Mouse (Mus musculus) neural tube, embryonic 13.5 days (tissue): ENCODE measurements around the gene Ncor1. TPM values are rescaled to one million over a fixed set of nuclear protein-coding genes. Genes with fewer than 3 reads are reported as not detected.
"Not testable (repeated sequence)": the region's sequence is repeated elsewhere in the genome, so short reads cannot be mapped to it uniquely, and the experiment has no call there.

Experiments used
- ATAC-seq: fragments of 200-750 bp; cut with Nextera tagmentation; 2 replicates; pipeline ENCODE4 v1.8.0; 2017; ENCODE audit warnings: low read depth, mild to moderate bottlenecking, moderate TSS enrichment, moderate library complexity
- H3K27ac ChIP-seq: fragments of 300-500 bp; sonication (generic); replicated peaks from 2 replicates; pipeline ENCODE4 v1.5.1; 2015; ENCODE audit warnings: moderate library complexity, mild to moderate bottlenecking, inconsistent platforms
- H3K27me3 ChIP-seq: fragments of 300-500 bp; sonication (generic); 2 replicates; pipeline ENCODE4 v1.6.1; 2015; ENCODE audit warnings: mild to moderate bottlenecking, inconsistent platforms
- H3K36me3 ChIP-seq: fragments of 300-500 bp; sonication (generic); 2 replicates; pipeline ENCODE4 v1.6.1; 2015; ENCODE audit warnings: mild to moderate bottlenecking, inconsistent platforms
- H3K4me1 ChIP-seq: fragments of 300-500 bp; sonication (generic); replicated peaks from 2 replicates; pipeline ENCODE4 v1.6.1; 2015; ENCODE audit warnings: inconsistent platforms
- H3K4me2 ChIP-seq: fragments of 300-500 bp; sonication (generic); 2 replicates; pipeline ENCODE4 v1.6.1; 2015; ENCODE audit warnings: inconsistent platforms, mild to moderate bottlenecking, moderate library complexity
- H3K4me3 ChIP-seq: fragments of 300-500 bp; sonication (generic); 2 replicates; pipeline ENCODE4 v1.5.1; 2015; ENCODE audit warnings: mild to moderate bottlenecking, inconsistent platforms
- H3K9ac ChIP-seq: fragments of 300-500 bp; sonication (generic); 2 replicates; pipeline ENCODE4 v1.6.1; 2015; ENCODE audit warnings: moderate library complexity, mild to moderate bottlenecking, inconsistent platforms
- H3K9me3 ChIP-seq: fragments of 300-500 bp; sonication (generic); 2 replicates; pipeline ENCODE4 v1.6.1; 2016; ENCODE audit warnings: inconsistent platforms
- WGBS: fragments of 180-500 bp; shearing (Covaris S2); methylation state at CpG from one replicate; pipeline ENCODE4 v1.1.7; 2015; 5-methylcytosine and 5-hydroxymethylcytosine counted together
- polyA plus RNA-seq: library from polyadenylated mRNA; unstranded; fragments of >200 nt; fragmentation: Nextera tagmentation; extraction: Ambion mirVana; gene quantifications from 2 replicates; pipeline ENCODE4 v1.2.1, GENCODE M21; 2015

Gene Ncor1
- polyA plus RNA-seq, 1 experiment from 2014 or later = 185 TPM

DNA sequence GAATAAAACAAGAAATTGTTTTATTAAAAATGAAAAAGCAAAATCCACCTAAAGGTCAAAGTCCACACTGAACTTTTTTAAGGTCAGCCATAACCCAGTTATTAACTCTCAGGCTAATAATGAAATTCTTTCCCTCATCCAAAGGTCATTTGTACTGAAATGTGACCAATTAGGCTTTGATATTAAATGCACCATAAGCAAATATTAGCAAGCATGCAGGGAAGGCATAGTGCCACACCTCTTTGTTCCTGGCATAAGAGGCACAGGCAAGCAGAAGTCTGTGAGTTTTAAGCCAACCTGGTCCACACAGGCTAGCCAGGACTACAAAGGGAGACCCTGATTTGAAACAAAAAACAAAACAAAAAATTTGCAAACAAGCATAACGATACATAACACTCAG is 48.7 kb downstream of the Ncor1 start:
- 89% methylated on average over 1 of the region's 1 CpGs for WGBS

DNA sequence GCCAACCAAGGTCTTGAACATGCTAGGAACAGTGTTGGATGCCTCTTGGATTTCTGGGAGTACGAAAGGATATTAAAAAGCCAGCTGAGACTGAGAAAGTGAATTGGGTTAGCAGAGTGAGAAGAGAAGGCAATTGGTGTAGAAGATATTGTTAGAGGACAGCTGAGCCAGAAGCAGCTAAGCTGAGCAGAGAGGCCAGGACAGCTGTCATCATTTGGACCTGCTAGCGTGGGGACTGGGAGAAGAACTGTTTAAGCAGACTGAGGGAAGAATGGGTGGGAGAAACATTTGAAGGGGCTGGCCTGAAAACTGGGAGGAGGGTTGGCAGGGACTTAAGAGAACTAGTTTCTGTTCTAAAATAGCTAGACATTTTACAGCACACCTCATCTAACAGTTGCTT is 49.5 kb downstream of the Ncor1 start:
- Histone ChIP-seq H3K9me3 (no peaks in the 10 kb centered on the region), H3K27ac (no peak overlapping the region), H3K4me2 (no peak overlapping the region), H3K9ac (no peak overlapping the region), H3K36me3 (peaks cover 32% of the 10 kb centered on the region), H3K4me3 (no peak overlapping the region), H3K27me3 (no peaks in the 10 kb centered on the region), H3K4me1 (no peaks in the 10 kb centered on the region)
- WGBS = 94% methylated on average over 2 of the region's 2 CpGs
- ATAC-seq = no peak

More for the DNA sequence above, 48.7 kb downstream of the Ncor1 start:
- Histone ChIP-seq H3K4me2 (no peak overlapping the region), H3K27me3 (no peaks in the 10 kb centered on the region), H3K9me3 (no peaks in the 10 kb centered on the region), H3K36me3 (peaks cover 37% of the 10 kb centered on the region), H3K4me1 (no peaks in the 10 kb centered on the region), H3K9ac (no peak overlapping the region), H3K27ac (no peak overlapping the region), H3K4me3 (no peak overlapping the region)
- no peak for ATAC-seq

DNA sequence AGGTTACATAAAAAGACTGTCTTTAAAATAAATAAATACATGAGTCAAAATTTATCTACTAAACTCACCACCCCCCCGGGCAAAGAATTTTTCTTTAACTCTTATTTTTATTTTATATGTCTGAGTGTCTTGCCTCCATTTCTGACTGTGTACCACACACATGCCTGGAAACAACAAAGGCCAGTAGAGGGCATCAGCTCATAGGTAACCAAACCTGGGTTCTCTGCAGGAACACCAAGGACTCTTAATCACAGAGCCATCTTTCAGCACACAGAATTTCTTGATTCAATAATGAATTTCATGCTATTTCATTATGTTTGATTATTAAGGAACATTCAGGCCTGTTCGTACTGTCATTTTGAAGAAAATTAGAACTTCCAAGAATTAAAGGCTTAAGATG is 61.9 kb downstream of the Ncor1 start:
- 89% methylated on average over 2 of the region's 2 CpGs for WGBS
- no peak overlapping the region for H3K4me2 ChIP-seq
- no peak overlapping the region for H3K4me3 ChIP-seq
- H3K36me3 ChIP-seq = peaks cover 33% of the 10 kb centered on the region
- no peaks in the 10 kb centered on the region for H3K9me3 ChIP-seq
- no peak overlapping the region for H3K9ac ChIP-seq
- ATAC-seq = no peak
- H3K27me3 ChIP-seq = no peaks in the 10 kb centered on the region
- H3K27ac ChIP-seq = no peak overlapping the region
- no peaks in the 10 kb centered on the region for H3K4me1 ChIP-seq

DNA sequence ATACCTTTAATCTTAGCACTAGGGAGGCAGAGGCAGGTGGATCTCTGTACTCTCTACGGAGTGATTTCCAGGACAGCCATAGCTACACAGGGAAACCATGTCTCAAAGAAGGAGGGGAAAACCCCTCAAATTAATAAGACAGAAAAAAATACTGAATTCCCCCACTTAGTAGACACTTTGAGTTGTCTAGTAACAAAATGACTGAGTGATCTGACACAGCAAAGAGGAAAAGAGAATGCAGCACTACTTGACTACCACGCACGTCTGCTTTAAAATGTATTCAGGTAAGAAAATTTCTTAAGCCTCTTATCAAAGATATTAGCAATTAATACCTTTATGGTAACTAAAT is 70.0 kb downstream of the Ncor1 start:
- H3K9ac ChIP-seq = no peak overlapping the region

DNA sequence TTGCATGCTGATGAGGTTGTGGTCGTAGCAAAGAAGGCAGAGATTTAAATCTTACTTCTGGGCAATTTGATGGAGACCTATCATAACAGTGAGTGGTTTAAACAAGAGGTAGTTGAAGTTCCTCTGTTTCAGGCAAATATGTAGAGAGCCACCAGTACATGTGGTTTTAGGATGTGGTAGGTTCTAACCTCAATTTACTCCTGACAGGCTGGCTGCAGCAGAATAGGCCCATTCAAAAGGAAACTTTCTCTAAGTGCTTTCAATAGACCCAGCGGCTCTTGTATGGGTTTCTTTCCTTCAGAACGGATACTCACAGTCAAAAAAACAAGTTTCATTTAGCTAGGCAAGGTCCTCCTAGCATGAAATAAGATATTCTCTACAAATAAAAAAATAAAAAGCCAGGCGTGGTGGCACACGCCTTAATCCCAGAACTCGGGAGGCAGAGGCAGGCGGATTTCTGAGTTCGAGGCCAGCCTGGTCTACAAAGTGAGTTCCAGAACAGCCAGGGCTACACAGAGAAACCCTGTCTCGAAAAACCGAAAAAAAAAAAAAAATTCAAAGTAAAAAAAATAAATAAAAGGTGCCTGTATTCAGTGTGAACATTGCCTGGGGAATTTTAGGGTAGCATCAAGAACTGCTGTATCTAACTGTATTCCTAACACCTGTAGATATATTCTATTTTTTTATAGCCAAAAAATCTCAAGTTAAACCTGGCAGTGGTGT is 70.6 kb downstream of the Ncor1 start:
- no peaks in the 10 kb centered on the region for H3K27me3 ChIP-seq
- WGBS = 90% methylated on average over 10 of the region's 10 CpGs
- no peak for ATAC-seq
- H3K4me3 ChIP-seq = no peak overlapping the region
- peaks cover 50% of the 10 kb centered on the region for H3K36me3 ChIP-seq
- H3K9me3 ChIP-seq = no peaks in the 10 kb centered on the region
- H3K9ac ChIP-seq = no peak overlapping the region
- H3K4me1 ChIP-seq = no peaks in the 10 kb centered on the region
- no peak overlapping the region for H3K4me2 ChIP-seq
- no peak overlapping the region for H3K27ac ChIP-seq

More for the DNA sequence above, 70.0 kb downstream of the Ncor1 start:
- Histone ChIP-seq H3K27me3 (no peaks in the 10 kb centered on the region), H3K4me3 (no peak overlapping the region), H3K9me3 (no peaks in the 10 kb centered on the region), H3K4me2 (no peak overlapping the region), H3K27ac (no peak overlapping the region), H3K4me1 (no peaks in the 10 kb centered on the region), H3K36me3 (peaks cover 47% of the 10 kb centered on the region)
- WGBS = 95% methylated on average over 3 of the region's 3 CpGs
- no peak for ATAC-seq

DNA sequence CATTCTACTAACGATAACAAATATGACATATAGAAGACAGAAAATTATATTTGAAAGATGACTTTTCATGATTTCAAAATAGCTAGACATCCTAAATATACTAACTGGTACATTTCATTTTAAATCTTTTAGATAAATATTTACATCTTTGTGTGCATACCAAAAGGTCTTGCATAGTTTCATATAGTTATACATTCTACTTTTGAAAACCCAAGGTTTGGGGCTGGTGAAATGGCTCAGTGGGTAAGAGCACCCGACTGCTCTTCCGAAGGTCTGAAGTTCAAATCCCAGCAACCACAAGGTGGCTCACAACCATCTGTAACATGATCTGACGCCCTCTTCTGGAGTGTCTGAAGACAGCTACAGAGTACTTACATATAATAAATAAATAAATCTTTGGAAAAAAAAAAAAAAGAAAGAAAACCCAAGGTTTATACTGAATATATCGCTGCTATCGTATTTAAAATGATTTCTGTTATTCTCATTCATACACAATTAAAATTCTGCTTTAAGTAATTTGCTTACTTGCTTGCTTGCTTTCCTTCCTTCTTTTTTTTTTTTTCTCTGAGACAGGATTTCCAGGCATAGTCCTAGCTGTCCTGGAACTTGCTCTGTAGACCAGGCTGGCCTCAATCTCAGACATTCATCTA is 81.0 kb downstream of the Ncor1 start:
- not testable (repeated sequence) for ATAC-seq, H3K4me2 ChIP-seq, H3K27me3 ChIP-seq, H3K27ac ChIP-seq, H3K9me3 ChIP-seq, H3K9ac ChIP-seq, H3K4me3 ChIP-seq, H3K4me1 ChIP-seq
- WGBS = 89% methylated on average over 6 of the region's 6 CpGs
- peaks cover 51% of the 10 kb centered on the region for H3K36me3 ChIP-seq

DNA sequence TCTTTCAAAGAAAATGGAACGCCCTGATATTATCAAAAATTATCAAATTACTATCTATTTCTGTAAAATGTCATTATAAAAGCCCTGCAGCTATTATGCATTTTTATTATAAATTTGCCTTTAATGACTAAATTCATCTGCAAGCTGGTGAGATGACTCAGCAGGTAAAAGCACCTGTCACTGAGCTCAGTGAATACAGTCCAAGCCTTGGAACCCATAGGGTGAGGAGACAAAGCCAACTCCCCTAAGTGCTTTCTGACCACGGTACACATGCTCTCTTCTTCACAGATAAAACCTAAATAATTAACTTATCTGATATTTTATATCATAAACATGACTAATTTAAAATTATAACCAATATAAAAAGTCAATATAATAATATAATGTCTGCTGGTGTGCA is 86.6 kb downstream of the Ncor1 start:
- no peaks in the 10 kb centered on the region for H3K9me3 ChIP-seq
- H3K4me3 ChIP-seq = no peak overlapping the region
- no peaks in the 10 kb centered on the region for H3K27me3 ChIP-seq
- H3K36me3 ChIP-seq = peaks cover 53% of the 10 kb centered on the region
- ATAC-seq = no peak
- H3K27ac ChIP-seq = no peak overlapping the region
- H3K4me1 ChIP-seq = no peaks in the 10 kb centered on the region
- H3K4me2 ChIP-seq = no peak overlapping the region
- 86% methylated on average over 2 of the region's 2 CpGs for WGBS
- H3K9ac ChIP-seq = no peak overlapping the region

DNA sequence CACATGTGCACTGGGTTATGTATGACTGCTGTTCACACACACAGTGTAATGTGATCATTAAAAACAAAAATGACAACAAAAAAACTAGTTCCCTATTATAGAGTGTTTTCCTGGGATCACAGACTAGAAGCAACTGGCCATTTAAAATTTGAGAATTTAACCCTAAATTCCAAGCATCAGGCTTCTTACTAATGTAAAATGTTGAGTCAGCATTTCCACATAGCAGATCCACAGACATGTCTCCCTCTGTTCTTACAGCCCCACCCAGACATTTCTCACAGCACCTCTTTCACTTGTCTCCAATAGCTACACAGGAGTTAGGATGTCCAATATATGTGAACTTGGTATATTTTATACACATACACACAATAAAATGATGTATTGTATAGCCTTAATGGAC is 88.4 kb downstream of the Ncor1 start:
- no peak for ATAC-seq
- no peak overlapping the region for H3K4me2 ChIP-seq
- H3K9ac ChIP-seq = no peak overlapping the region
- no peak overlapping the region for H3K4me3 ChIP-seq
- no peaks in the 10 kb centered on the region for H3K9me3 ChIP-seq
- H3K27ac ChIP-seq = no peak overlapping the region
- no peaks in the 10 kb centered on the region for H3K27me3 ChIP-seq
- peaks cover 64% of the 10 kb centered on the region for H3K36me3 ChIP-seq
- no peaks in the 10 kb centered on the region for H3K4me1 ChIP-seq

DNA sequence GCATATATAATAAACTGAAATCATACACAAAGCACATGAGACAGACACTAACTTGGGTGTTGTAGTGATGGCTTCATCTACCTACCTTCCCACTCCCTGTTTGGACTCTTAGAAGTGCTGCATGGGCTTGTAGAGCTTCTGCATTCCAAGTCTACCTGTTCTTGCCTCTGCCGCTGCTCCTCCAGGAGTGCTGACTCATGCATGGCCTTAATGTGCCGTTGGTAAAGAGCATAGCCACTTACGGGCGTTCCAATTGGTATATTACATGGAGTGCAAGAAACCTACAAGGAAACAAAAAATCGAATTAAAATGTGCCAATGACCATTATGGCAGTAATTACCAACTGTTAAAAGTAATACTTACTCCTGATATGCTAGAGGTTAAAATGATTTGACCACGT is 91.5 kb downstream of the Ncor1 start:
- WGBS = 93% methylated on average over 6 of the region's 6 CpGs
- ATAC-seq = no peak

DNA sequence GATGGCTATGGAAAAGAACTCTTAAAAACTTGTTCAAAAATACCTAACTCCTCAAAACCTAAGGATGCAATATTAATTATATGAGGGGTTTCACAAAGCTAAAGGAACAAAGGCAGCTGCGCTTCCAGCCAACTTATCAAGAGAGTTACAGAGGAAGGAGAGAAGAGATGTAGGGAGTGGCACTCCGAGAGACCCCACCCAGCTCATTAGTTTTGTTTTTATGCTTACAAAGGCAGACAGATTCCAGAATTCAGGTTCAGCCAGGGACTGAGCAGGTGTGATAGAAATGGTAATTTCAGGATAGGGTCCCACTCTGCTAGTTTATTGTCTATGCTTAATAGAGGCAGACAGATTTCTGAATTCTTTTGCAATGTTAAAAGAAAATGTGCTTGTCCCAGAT is 103.1 kb downstream of the Ncor1 start:
- 91% methylated on average over 2 of the region's 2 CpGs for WGBS
- H3K9me3 ChIP-seq = no peaks in the 10 kb centered on the region
- peaks cover 64% of the 10 kb centered on the region for H3K36me3 ChIP-seq

More for the DNA sequence above, 91.5 kb downstream of the Ncor1 start:
- Histone ChIP-seq H3K4me1 (no peaks in the 10 kb centered on the region), H3K27me3 (no peaks in the 10 kb centered on the region), H3K9ac (no peak overlapping the region), H3K27ac (no peak overlapping the region), H3K4me3 (no peak overlapping the region), H3K36me3 (peaks cover 51% of the 10 kb centered on the region), H3K4me2 (no peak overlapping the region), H3K9me3 (no peaks in the 10 kb centered on the region)

DNA sequence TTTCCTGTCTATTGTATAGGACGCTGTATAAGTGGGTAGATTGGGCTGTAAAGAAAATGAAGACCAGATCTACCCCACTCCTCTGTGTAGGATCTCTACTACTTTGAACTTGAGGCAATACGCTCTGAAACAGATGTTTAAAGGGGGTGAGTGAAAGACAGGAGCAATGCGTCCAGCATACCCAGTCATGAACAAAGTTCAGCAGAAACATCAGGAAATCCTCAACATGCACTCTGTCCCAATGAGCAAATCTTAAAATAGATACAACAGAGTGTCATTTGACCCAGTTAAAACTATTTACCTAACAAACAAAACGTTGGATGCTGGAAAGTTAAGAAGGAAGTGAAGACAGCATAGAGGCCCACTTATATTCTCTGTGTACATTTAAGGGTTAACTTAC is 106.4 kb downstream of the Ncor1 start:
- H3K27ac ChIP-seq = no peak overlapping the region
- H3K4me2 ChIP-seq = no peak overlapping the region
- H3K27me3 ChIP-seq = no peaks in the 10 kb centered on the region
- H3K4me1 ChIP-seq = no peaks in the 10 kb centered on the region
- no peak overlapping the region for H3K9ac ChIP-seq
- H3K9me3 ChIP-seq = no peaks in the 10 kb centered on the region
- H3K4me3 ChIP-seq = no peak overlapping the region
- 90% methylated on average over 4 of the region's 4 CpGs for WGBS
- no peak for ATAC-seq
- peaks cover 72% of the 10 kb centered on the region for H3K36me3 ChIP-seq

More for the DNA sequence above, 103.1 kb downstream of the Ncor1 start:
- H3K4me3 ChIP-seq = no peak overlapping the region
- H3K9ac ChIP-seq = no peak overlapping the region
- ATAC-seq = no peak
- no peak overlapping the region for H3K27ac ChIP-seq
- H3K27me3 ChIP-seq = no peaks in the 10 kb centered on the region
- no peak overlapping the region for H3K4me2 ChIP-seq
- no peaks in the 10 kb centered on the region for H3K4me1 ChIP-seq

DNA sequence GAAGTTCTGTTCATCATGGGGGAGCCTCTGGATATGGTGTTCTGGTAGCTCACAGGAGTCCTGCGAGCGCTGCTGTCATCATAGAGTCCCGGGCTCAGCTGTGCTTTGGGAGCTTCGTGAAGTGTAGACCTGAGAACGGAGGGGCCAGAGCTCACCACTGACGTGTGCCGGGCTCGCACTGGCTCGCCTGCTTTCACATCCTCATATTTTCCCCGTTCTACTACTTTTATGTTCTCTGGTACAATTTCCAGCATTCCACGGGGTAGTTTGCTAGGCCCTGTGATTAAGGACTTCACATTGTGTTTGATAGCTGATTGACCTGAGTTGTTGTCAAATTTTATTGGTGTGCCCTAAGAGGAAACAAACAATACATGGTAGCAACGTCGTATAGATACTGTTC is 115.3 kb downstream of the Ncor1 start:
- WGBS = 88% methylated on average over 13 of the region's 13 CpGs
- Histone ChIP-seq H3K9ac (no peak overlapping the region), H3K4me2 (no peak overlapping the region), H3K36me3 (peaks cover 66% of the 10 kb centered on the region), H3K27ac (no peak overlapping the region), H3K27me3 (no peaks in the 10 kb centered on the region), H3K4me1 (no peaks in the 10 kb centered on the region), H3K4me3 (no peak overlapping the region), H3K9me3 (no peaks in the 10 kb centered on the region)
- no peak for ATAC-seq

DNA sequence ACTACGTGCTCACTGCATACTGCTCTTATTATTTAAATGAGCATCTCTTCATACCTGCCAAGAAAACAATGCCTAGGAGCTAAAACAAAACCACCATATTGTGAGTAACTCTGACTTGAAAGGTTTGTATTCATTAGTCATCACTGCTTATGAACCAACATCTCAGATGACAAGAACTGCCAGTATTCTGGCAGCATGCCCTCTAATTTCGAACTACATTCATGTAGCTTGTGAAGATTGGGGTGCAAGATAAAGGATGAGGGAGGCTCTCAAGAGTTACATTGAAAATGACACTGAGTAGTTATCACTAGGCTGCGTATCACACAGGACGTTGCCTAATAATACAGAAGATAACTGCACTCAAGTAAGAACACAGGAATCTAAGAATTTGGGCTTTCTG is 126.1 kb downstream of the Ncor1 start:
- Histone ChIP-seq H3K4me1 (no peaks in the 10 kb centered on the region), H3K9me3 (no peaks in the 10 kb centered on the region), H3K27me3 (no peaks in the 10 kb centered on the region), H3K9ac (no peak overlapping the region), H3K4me2 (no peak overlapping the region), H3K27ac (no peak overlapping the region), H3K4me3 (no peak overlapping the region), H3K36me3 (peaks cover 94% of the 10 kb centered on the region)
- WGBS = 94% methylated on average over 4 of the region's 4 CpGs
- no peak for ATAC-seq
